Mouse (Mus musculus) olfactory bulb, adult 2 months (tissue): ENCODE results near the gene Rgs12.

Source experiments
- CTCF ChIP-seq: fragments of 200-500 bp; IDR thresholded peaks from 2 replicates; pipeline ENCODE4 v1.5.1; 2012; ENCODE audit warnings: low read depth, mild to moderate bottlenecking, low read length, moderate library complexity; ENCODE audit not compliant: insufficient read depth
- POLR2A ChIP-seq: fragments of 200-500 bp; IDR thresholded peaks from 2 replicates; pipeline ENCODE4 v1.6.1; 2012; ENCODE audit warnings: mild to moderate bottlenecking, low read depth, low read length, moderate library complexity; ENCODE audit not compliant: insufficient read depth

DNA sequence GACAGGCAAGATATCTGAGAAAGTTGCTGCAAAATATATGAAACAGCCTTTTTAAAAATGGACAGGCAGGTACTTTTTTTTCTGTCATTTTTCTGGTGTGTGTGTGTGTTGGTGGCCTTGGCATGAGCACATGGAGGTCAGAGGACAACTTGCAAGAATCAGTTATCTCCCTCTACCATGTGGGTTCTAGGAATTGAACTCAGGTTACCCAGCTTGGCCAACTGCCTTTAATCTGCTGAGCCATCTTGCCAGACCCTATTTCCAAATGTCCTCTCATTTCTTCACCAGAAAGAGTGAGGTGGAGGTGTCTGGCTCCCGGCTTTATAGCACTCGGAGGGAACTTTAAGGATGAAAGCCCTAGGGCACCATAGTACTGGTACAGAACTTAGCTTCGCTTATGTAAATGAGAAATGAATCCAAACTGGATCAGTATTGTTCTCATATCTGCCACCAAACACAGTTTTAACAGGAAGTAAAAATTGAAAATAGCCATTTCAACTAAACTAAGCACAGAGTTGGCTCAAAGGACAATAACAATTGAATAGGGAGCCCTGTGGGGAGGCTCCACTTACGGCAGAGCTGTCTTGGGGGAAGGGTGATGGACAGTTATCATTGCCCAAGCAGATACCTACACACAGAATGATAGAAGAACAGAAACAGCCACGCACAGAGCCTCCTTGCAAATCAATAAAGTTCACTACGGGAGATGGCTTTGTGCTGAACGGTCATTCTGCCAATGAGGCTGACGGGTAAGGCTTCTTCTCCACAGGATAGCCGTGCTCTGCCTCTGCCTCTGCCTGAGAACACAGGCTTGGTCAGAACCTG lies 18.9 kb upstream of the Rgs12 start:
- TF ChIP-seq CTCF (no peak), POLR2A (no peak)
